Mouse (Mus musculus) cortical plate, adult 2 months (tissue): ENCODE results near the gene 4930544D05Rik.

Experiments used
- CTCF ChIP-seq: fragments of 200-500 bp; IDR thresholded peaks from 2 replicates; pipeline ENCODE4 v1.5.1; 2011; ENCODE audit warnings: mild to moderate bottlenecking, control low read depth, low read length; ENCODE audit not compliant: insufficient read depth; ENCODE audit errors: extremely low read depth
- POLR2A ChIP-seq: fragments of 200-500 bp; IDR thresholded peaks from 2 replicates; pipeline ENCODE4 v1.6.1; 2011; ENCODE audit warnings: mild to moderate bottlenecking, low read length, control low read depth; ENCODE audit not compliant: insufficient read depth; ENCODE audit errors: extremely low read depth

GRCm38 (mm10) chr11:70645461-70646258 lies 30.0 kb downstream of the 4930544D05Rik start:
- TF ChIP-seq CTCF (no peak), POLR2A (no peak)
